Mouse (Mus musculus) limb, embryonic 14.5 days (tissue): ENCODE measurements at regions not wholly inside any gene's neighbourhood (a gene's known extent, or its start where the extent isn't known, plus 50 kb on each side); places are given as distances from the start of the nearest gene placed in this dataset.
A peak's percentile ranks its signal among the peaks of the same experiment; 100 is the strongest.

Experiments used
- ATAC-seq: fragments of 200-750 bp; cut with Nextera tagmentation; 2 replicates; pipeline ENCODE4 v1.8.0; 2017; ENCODE audit warnings: low read depth, moderate number of reproducible peaks, moderate TSS enrichment; ENCODE audit not compliant: low FRiP score
- DNase-seq: peaks from one replicate; pipeline ENCODE4 v3.0.0-alpha.2; 2015; ENCODE audit warnings: low spot score
- H3K27ac ChIP-seq: fragments of 300-500 bp; sonication (generic); replicated peaks from 2 replicates; pipeline ENCODE4 v1.5.1; 2014; ENCODE audit warnings: low read depth, mild to moderate bottlenecking, low read length, moderate library complexity, mixed read lengths
- H3K27me3 ChIP-seq: fragments of 300-500 bp; sonication (generic); 2 replicates; pipeline ENCODE4 v1.6.1; 2014; ENCODE audit warnings: low read length, mixed read lengths; ENCODE audit not compliant: control insufficient read depth, insufficient read depth
- H3K36me3 ChIP-seq: fragments of 300-500 bp; sonication (generic); 2 replicates; pipeline ENCODE4 v1.6.1; 2014; ENCODE audit warnings: mild to moderate bottlenecking, low read length, moderate library complexity, mixed read lengths; ENCODE audit not compliant: control insufficient read depth, insufficient read depth
- H3K4me1 ChIP-seq: fragments of 300-500 bp; sonication (generic); 2 replicates; pipeline ENCODE4 v1.6.1; 2014; ENCODE audit warnings: antibody characterized with exemption, low read length, mixed read lengths; ENCODE audit not compliant: control insufficient read depth, insufficient read depth
- H3K4me2 ChIP-seq: fragments of 300-500 bp; sonication (generic); replicated peaks from 2 replicates; pipeline ENCODE4 v1.6.1; 2014; ENCODE audit warnings: low read depth, mild to moderate bottlenecking, low read length, moderate library complexity; ENCODE audit not compliant: severe bottlenecking
- H3K4me3 ChIP-seq: fragments of 300-500 bp; sonication (generic); replicated peaks from 2 replicates; pipeline ENCODE4 v1.5.1; 2014; ENCODE audit warnings: low read length
- H3K9ac ChIP-seq: fragments of 300-500 bp; sonication (generic); 2 replicates; pipeline ENCODE4 v1.6.1; 2014; ENCODE audit warnings: mild to moderate bottlenecking, low read depth, low read length, moderate library complexity; ENCODE audit not compliant: severe bottlenecking
- H3K9me3 ChIP-seq: fragments of 300-500 bp; sonication (generic); 2 replicates; pipeline ENCODE4 v1.6.1; 2016; ENCODE audit warnings: low read length; ENCODE audit not compliant: control insufficient read depth
- POLR2A ChIP-seq: fragments of 200-500 bp; IDR thresholded peaks from 2 replicates; pipeline ENCODE4 v1.8.0; 2012; ENCODE audit warnings: inconsistent platforms, mild to moderate bottlenecking, moderate library complexity, borderline replicate concordance; ENCODE audit not compliant: insufficient read depth, insufficient read length; ENCODE audit errors: extremely low read depth
- WGBS: fragments of 180-500 bp; shearing (Covaris S2); extraction: QIAGEN DNeasy Blood & Tissue Kit; methylation state at CpG from one replicate; pipeline ENCODE4 v1.1.7; 2014; 5-methylcytosine and 5-hydroxymethylcytosine counted together

DNA sequence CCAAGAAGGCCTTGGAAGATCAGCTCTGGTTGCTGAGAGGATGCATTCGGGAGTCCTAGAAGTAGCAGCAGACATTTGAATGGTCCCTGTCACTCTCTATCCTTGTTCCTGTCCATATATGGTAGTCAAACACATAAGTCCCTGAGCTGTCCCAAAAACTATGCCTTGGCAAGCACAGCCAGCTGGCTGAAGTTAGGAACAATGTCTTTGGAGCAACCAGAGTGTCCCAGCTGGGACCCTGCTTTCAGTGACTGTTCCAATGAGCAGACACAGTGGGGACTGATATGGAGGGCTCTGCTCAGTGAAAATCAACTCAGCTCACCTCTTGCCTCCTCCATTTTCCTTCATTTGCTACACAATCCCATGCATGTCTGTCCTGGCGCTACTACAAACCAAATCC, 580.0 kb downstream of the Tns3 start:
- no peak for TF ChIP-seq POLR2A
- Histone ChIP-seq H3K9ac (no peak overlapping the region), H3K4me3 (no peak overlapping the region), H3K36me3 (no peaks in the 10 kb centered on the region), H3K4me2 (no peak overlapping the region), H3K27me3 (no peaks in the 10 kb centered on the region), H3K4me1 (no peaks in the 10 kb centered on the region), H3K9me3 (no peaks in the 10 kb centered on the region), H3K27ac (no peak overlapping the region)
- ATAC-seq (no peak), DNase-seq (no peak)
- WGBS = 92% methylated on average over 2 of the region's 2 CpGs

GRCm38 (mm10) chr11:8082811-8083210, 581.5 kb downstream of the Tns3 start:
- WGBS = 90% methylated on average over 4 of the region's 6 CpGs
- Histone ChIP-seq H3K9ac (no peak overlapping the region), H3K4me3 (no peak overlapping the region), H3K27me3 (no peaks in the 10 kb centered on the region), H3K4me2 (no peak overlapping the region), H3K4me1 (no peaks in the 10 kb centered on the region), H3K9me3 (no peaks in the 10 kb centered on the region), H3K27ac (no peak overlapping the region), H3K36me3 (no peaks in the 10 kb centered on the region)
- TF ChIP-seq POLR2A = no peak
- ATAC-seq = no peak
- DNase-seq = no peak

- Histone ChIP-seq H3K4me3 (no peak overlapping the region), H3K9me3 (no peaks in the 10 kb centered on the region), H3K27ac (no peak overlapping the region), H3K4me2 (no peak overlapping the region), H3K4me1 (no peaks in the 10 kb centered on the region), H3K36me3 (no peaks in the 10 kb centered on the region), H3K9ac (no peak overlapping the region), H3K27me3 (no peaks in the 10 kb centered on the region)
- no peak for TF ChIP-seq POLR2A
- ATAC-seq (no peak), DNase-seq (no peak)
- 88% methylated on average over 1 of the region's 1 CpGs for WGBS
These were observed 591.0 kb downstream of the Tns3 start for GRCm38 (mm10) chr11:8073321-8073720.

- no peak overlapping the region for H3K4me3 ChIP-seq
- no peak for TF ChIP-seq POLR2A
- H3K4me2 ChIP-seq = no peak overlapping the region
- no peaks in the 10 kb centered on the region for H3K9me3 ChIP-seq
- DNase-seq (peak; percentile 29), ATAC-seq (peak; percentile 63)
- H3K9ac ChIP-seq = no peak overlapping the region
- 3% methylated on average over 3 of the region's 3 CpGs for WGBS
- H3K27ac ChIP-seq = no peak overlapping the region
- H3K4me1 ChIP-seq = no peaks in the 10 kb centered on the region
- H3K27me3 ChIP-seq = no peaks in the 10 kb centered on the region
- H3K36me3 ChIP-seq = no peaks in the 10 kb centered on the region
These were observed 595.5 kb downstream of the Tns3 start for GRCm38 (mm10) chr11:8068873-8069272.

GRCm38 (mm10) chr11:8067330-8067729, 597.0 kb downstream of the Tns3 start:
- Histone ChIP-seq H3K9ac (no peak overlapping the region), H3K4me1 (no peaks in the 10 kb centered on the region), H3K4me3 (no peak overlapping the region), H3K36me3 (no peaks in the 10 kb centered on the region), H3K27me3 (no peaks in the 10 kb centered on the region), H3K4me2 (no peak overlapping the region), H3K27ac (no peak overlapping the region), H3K9me3 (no peaks in the 10 kb centered on the region)
- ATAC-seq (no peak), DNase-seq (no peak)
- no peak for TF ChIP-seq POLR2A
- 89% methylated on average over 4 of the region's 4 CpGs for WGBS

- Histone ChIP-seq H3K4me2 (no peak overlapping the region), H3K27ac (no peak overlapping the region)
- ATAC-seq = no peak
These were observed 598.5 kb downstream of the Tns3 start for GRCm38 (mm10) chr11:8065811-8066210.

More at GRCm38 (mm10) chr11:8065811-8066210, 598.5 kb downstream of the Tns3 start:
- Histone ChIP-seq H3K4me3 (no peak overlapping the region), H3K36me3 (no peaks in the 10 kb centered on the region), H3K9ac (no peak overlapping the region), H3K27me3 (no peaks in the 10 kb centered on the region), H3K9me3 (no peaks in the 10 kb centered on the region), H3K4me1 (no peaks in the 10 kb centered on the region)
- no peak for TF ChIP-seq POLR2A
- WGBS = 83% methylated on average over 5 of the region's 5 CpGs
- no peak for DNase-seq
